Mouse (Mus musculus) midbrain, embryonic 11.5 days (tissue): ENCODE measurements around the gene Map3k11. TPM values are rescaled to one million over a fixed set of nuclear protein-coding genes. Genes with fewer than 3 reads are reported as not detected.

Experiments used
- ATAC-seq: fragments of 200-750 bp; cut with Nextera tagmentation; 2 replicates; pipeline ENCODE4 v1.8.0; 2017; ENCODE audit warnings: moderate TSS enrichment, moderate library complexity; ENCODE audit not compliant: low FRiP score
- DNase-seq: peaks from one replicate; pipeline ENCODE4 v3.0.0; 2015; ENCODE audit warnings: low spot score; ENCODE audit errors: missing footprints
- H3K27ac ChIP-seq: fragments of 300-500 bp; sonication (generic); 2 replicates; pipeline ENCODE4 v1.5.1; 2014; ENCODE audit warnings: low read depth, low read length
- H3K27me3 ChIP-seq: fragments of 300-500 bp; sonication (generic); 2 replicates; pipeline ENCODE4 v1.6.1; 2014; ENCODE audit warnings: mild to moderate bottlenecking, low read length, moderate library complexity, mixed read lengths; ENCODE audit not compliant: control insufficient read depth, insufficient read depth
- H3K36me3 ChIP-seq: fragments of 300-500 bp; sonication (generic); 2 replicates; pipeline ENCODE4 v1.6.1; 2014; ENCODE audit warnings: mild to moderate bottlenecking, low read length, moderate library complexity, mixed read lengths; ENCODE audit not compliant: control insufficient read depth, insufficient read depth
- H3K4me1 ChIP-seq: fragments of 300-500 bp; sonication (generic); 2 replicates; pipeline ENCODE4 v1.6.1; 2014; ENCODE audit warnings: low read length; ENCODE audit not compliant: control insufficient read depth, insufficient read depth
- H3K4me2 ChIP-seq: fragments of 300-500 bp; sonication (generic); 2 replicates; pipeline ENCODE4 v1.6.1; 2014; ENCODE audit warnings: mild to moderate bottlenecking, moderate library complexity
- H3K4me3 ChIP-seq: fragments of 300-500 bp; sonication (generic); 2 replicates; pipeline ENCODE4 v1.5.1; 2014; ENCODE audit warnings: low read depth, low read length
- H3K9ac ChIP-seq: fragments of 300-500 bp; sonication (generic); 2 replicates; pipeline ENCODE4 v1.6.1; 2014; ENCODE audit warnings: low read length
- H3K9me3 ChIP-seq: fragments of 300-500 bp; sonication (generic); 2 replicates; pipeline ENCODE4 v1.6.1; 2016; ENCODE audit warnings: low read length; ENCODE audit not compliant: control insufficient read depth
- WGBS: fragments of 180-500 bp; shearing (Covaris S2); extraction: QIAGEN DNeasy Blood & Tissue Kit; methylation state at CpG from one replicate; pipeline ENCODE4 v1.1.7; 2014; 5-methylcytosine and 5-hydroxymethylcytosine counted together
- polyA plus RNA-seq: library from polyadenylated mRNA; unstranded; fragments of >200 nt; fragmentation: Nextera tagmentation; extraction: Ambion mirVana; gene quantifications from 2 replicates; pipeline ENCODE4 v1.2.1, GENCODE M21; 2014

Map3k11 gene
- polyA plus RNA-seq: 14.0 and 17.3 TPM in 2 replicates

- under 1% methylated on average over 69 of the region's 69 CpGs for WGBS
- Histone ChIP-seq H3K9ac (peak within 1 kb of the TSS; percentile 85), H3K9me3 (no peaks in the 10 kb centered on the region), H3K36me3 (peaks cover 20% of the 10 kb centered on the region), H3K4me1 (peaks cover 33% of the 10 kb centered on the region), H3K4me3 (peak within 1 kb of the TSS; percentile 90), H3K27ac (peak within 1 kb of the TSS; percentile 76), H3K27me3 (no peaks in the 10 kb centered on the region), H3K4me2 (peak within 1 kb of the TSS; percentile 99)
- ATAC-seq: peak; percentile 91
- DNase-seq: peak; percentile 99
Observed at GRCm38 (mm10) chr19:5688200-5689087, at the start of gene Map3k11, which contains the start of gene Pcnx3. Gene Map3k11 (plus strand): TSS chr19:5688742. Gene Pcnx3 (minus strand): TSS chr19:5688908.

- H3K27ac ChIP-seq: no peak overlapping the region
- H3K27me3 ChIP-seq: no peaks in the 10 kb centered on the region
- ATAC-seq: no peak
- no peak for DNase-seq
- 79% methylated on average over 9 of the region's 9 CpGs for WGBS
- no peak overlapping the region for H3K4me2 ChIP-seq
- no peak overlapping the region for H3K4me3 ChIP-seq
- H3K9me3 ChIP-seq: no peaks in the 10 kb centered on the region
- no peak overlapping the region for H3K9ac ChIP-seq
- H3K36me3 ChIP-seq: peaks cover 22% of the 10 kb centered on the region
- peaks cover 14% of the 10 kb centered on the region for H3K4me1 ChIP-seq
Observed at GRCm38 (mm10) chr19:5640339-5640738, 48.2 kb upstream of the Map3k11 start.

GRCm38 (mm10) chr19:5641021-5641420 is 47.5 kb upstream of the Map3k11 start:
- 96% methylated on average over 17 of the region's 17 CpGs for WGBS
- Histone ChIP-seq H3K4me2 (no peak overlapping the region), H3K9me3 (no peaks in the 10 kb centered on the region), H3K4me3 (no peak overlapping the region), H3K27ac (no peak overlapping the region), H3K27me3 (no peaks in the 10 kb centered on the region), H3K4me1 (peaks cover 14% of the 10 kb centered on the region), H3K36me3 (peaks cover 22% of the 10 kb centered on the region), H3K9ac (no peak overlapping the region)
- ATAC-seq: no peak
- no peak for DNase-seq

GRCm38 (mm10) chr19:5641641-5642040 is 46.9 kb upstream of the Map3k11 start:
- Histone ChIP-seq H3K9me3 (no peaks in the 10 kb centered on the region), H3K4me3 (no peak overlapping the region), H3K36me3 (peaks cover 23% of the 10 kb centered on the region), H3K4me1 (peaks cover 9% of the 10 kb centered on the region), H3K9ac (no peak overlapping the region), H3K4me2 (no peak overlapping the region), H3K27me3 (no peaks in the 10 kb centered on the region), H3K27ac (no peak overlapping the region)
- no peak for ATAC-seq
- 92% methylated on average over 8 of the region's 8 CpGs for WGBS
- no peak for DNase-seq

- 97% methylated on average over 9 of the region's 9 CpGs for WGBS
- Histone ChIP-seq H3K9ac (no peak overlapping the region), H3K4me3 (no peak overlapping the region), H3K27me3 (no peaks in the 10 kb centered on the region), H3K4me2 (no peak overlapping the region), H3K4me1 (peaks cover 10% of the 10 kb centered on the region), H3K36me3 (peaks cover 30% of the 10 kb centered on the region), H3K27ac (no peak overlapping the region), H3K9me3 (no peaks in the 10 kb centered on the region)
- DNase-seq (no peak), ATAC-seq (no peak)
Observed at GRCm38 (mm10) chr19:5645280-5645679, 43.3 kb upstream of the Map3k11 start.

GRCm38 (mm10) chr19:5646731-5647330 is 41.7 kb upstream of the Map3k11 start:
- H3K36me3 ChIP-seq: peaks cover 17% of the 10 kb centered on the region
- WGBS: 95% methylated on average over 8 of the region's 8 CpGs
- no peaks in the 10 kb centered on the region for H3K9me3 ChIP-seq

GRCm38 (mm10) chr19:5647791-5648190 is 40.8 kb upstream of the Map3k11 start:
- Histone ChIP-seq H3K27me3 (no peaks in the 10 kb centered on the region; the same call in 1 of the 2 replicates), H3K36me3 (peaks cover 12% of the 10 kb centered on the region), H3K4me2 (no peak overlapping the region), H3K9me3 (no peaks in the 10 kb centered on the region), H3K9ac (no peak overlapping the region), H3K27ac (no peak overlapping the region), H3K4me3 (no peak overlapping the region), H3K4me1 (peaks cover 10% of the 10 kb centered on the region)
- WGBS: 94% methylated on average over 6 of the region's 6 CpGs
- ATAC-seq (no peak), DNase-seq (no peak)

More at GRCm38 (mm10) chr19:5646731-5647330, 41.7 kb upstream of the Map3k11 start:
- ATAC-seq (no peak), DNase-seq (no peak)
- Histone ChIP-seq H3K27ac (no peak overlapping the region), H3K4me3 (no peak overlapping the region), H3K27me3 (no peaks in the 10 kb centered on the region), H3K4me1 (peaks cover 10% of the 10 kb centered on the region), H3K9ac (no peak overlapping the region), H3K4me2 (no peak overlapping the region)

- Histone ChIP-seq H3K4me3 (0 out of 2 replicates have a peak overlapping the region, but pooled peaks have one; percentile 1), H3K36me3 (peaks cover 12% of the 10 kb centered on the region), H3K9ac (peak overlapping the region; percentile 34), H3K9me3 (no peaks in the 10 kb centered on the region), H3K27me3 (peaks cover 1% of the 10 kb centered on the region; the same call in 1 of the 2 replicates), H3K4me1 (peaks cover 10% of the 10 kb centered on the region), H3K4me2 (peak overlapping the region; percentile 36), H3K27ac (peak overlapping the region; percentile 50)
- ATAC-seq: peak; percentile 90
- DNase-seq: peak; percentile 97
- WGBS: 12% methylated on average over 26 of the region's 26 CpGs
Observed at GRCm38 (mm10) chr19:5648401-5649297, 39.9 kb upstream of the Map3k11 start.
